Mouse (Mus musculus) hindbrain, embryonic 10.5 days (tissue): ENCODE measurements at regions not wholly inside any gene's neighbourhood (a gene's known extent, or its start where the extent isn't known, plus 50 kb on each side); places are given as distances from the start of the nearest gene placed in this dataset.
A peak's percentile ranks its signal among the peaks of the same experiment; 100 is the strongest.
"Not testable (repeated sequence)": the region's sequence is repeated elsewhere in the genome, so short reads cannot be mapped to it uniquely, and the experiment has no call there.

Source experiments
- DNase-seq: peaks from one replicate; pipeline ENCODE4 v3.0.0-alpha.2; 2017; ENCODE audit warnings: low spot score
- H3K27ac ChIP-seq: fragments of 300-500 bp; sonication (generic); 2 replicates; pipeline ENCODE4 v1.5.1; 2016; ENCODE audit warnings: mild to moderate bottlenecking, moderate library complexity
- H3K27me3 ChIP-seq: fragments of 300-500 bp; sonication (generic); 2 replicates; pipeline ENCODE4 v1.6.1; 2016; ENCODE audit warnings: mild to moderate bottlenecking; ENCODE audit not compliant: poor library complexity, insufficient read depth, severe bottlenecking
- H3K36me3 ChIP-seq: fragments of 300-500 bp; sonication (generic); 2 replicates; pipeline ENCODE4 v1.6.1; 2016; ENCODE audit warnings: mild to moderate bottlenecking, moderate library complexity
- H3K4me1 ChIP-seq: fragments of 300-500 bp; sonication (generic); replicated peaks from 2 replicates; pipeline ENCODE4 v1.6.1; 2016; ENCODE audit warnings: mild to moderate bottlenecking
- H3K4me3 ChIP-seq: fragments of 300-500 bp; sonication (generic); 2 replicates; pipeline ENCODE4 v1.5.1; 2016; ENCODE audit warnings: mild to moderate bottlenecking, moderate library complexity
- H3K9me3 ChIP-seq: fragments of 300-500 bp; sonication (generic); 2 replicates; pipeline ENCODE4 v1.6.1; 2016; ENCODE audit warnings: mild to moderate bottlenecking, moderate library complexity
- WGBS: fragments of 180-500 bp; shearing (Covaris S2); methylation state at CpG from one replicate; pipeline ENCODE4 v1.1.7; 2016; 5-methylcytosine and 5-hydroxymethylcytosine counted together

DNA sequence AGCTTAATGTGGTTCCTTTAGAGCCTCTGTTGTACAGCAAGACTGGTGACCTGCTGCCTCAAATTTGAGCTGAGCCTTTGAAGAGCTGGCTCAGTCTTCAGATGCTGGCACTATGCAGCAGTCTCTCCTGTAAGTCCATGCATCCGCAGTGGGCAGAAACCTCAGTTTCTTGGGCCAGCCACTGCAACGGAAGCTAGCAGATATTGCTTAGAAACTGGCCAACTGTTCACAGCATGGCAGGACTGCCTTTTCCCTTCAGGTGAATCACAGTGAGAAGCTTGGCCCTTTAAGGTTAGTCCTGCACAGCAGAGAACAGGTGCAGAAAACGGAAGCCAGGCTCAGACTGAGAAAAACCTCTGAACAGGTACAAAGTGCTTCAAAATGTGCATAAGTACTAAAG is 1976.8 kb upstream of the G6pd2 start:
- no peak overlapping the region for H3K4me3 ChIP-seq
- no peaks in the 10 kb centered on the region for H3K27me3 ChIP-seq
- no peak overlapping the region for H3K27ac ChIP-seq
- no peaks in the 10 kb centered on the region for H3K4me1 ChIP-seq
- 88% methylated on average over 3 of the region's 3 CpGs for WGBS
- no peaks in the 10 kb centered on the region for H3K9me3 ChIP-seq
- H3K36me3 ChIP-seq, result no peaks in the 10 kb centered on the region
- no peak for DNase-seq

DNA sequence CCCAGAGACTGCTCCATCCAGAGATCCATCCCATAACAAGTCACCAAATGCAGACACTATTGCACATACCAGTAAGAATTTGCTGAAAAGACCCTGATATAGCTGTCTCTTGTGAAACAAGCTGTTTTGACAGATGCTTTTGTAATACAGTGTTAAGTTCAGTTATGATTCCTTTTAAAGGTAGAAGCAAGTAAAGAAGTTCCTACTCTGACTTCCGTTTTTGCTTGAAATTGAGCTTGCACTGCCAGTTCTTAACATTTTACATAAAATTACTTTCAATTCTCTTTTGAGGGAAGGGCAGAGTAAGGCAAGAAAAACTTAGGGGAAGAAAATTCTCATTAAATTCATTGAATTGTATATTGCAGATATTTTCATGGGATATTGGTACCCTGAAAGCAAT is 1962.9 kb upstream of the G6pd2 start:
- DNase-seq, result no peak
- H3K27me3 ChIP-seq, result no peaks in the 10 kb centered on the region
- whole genome bisulfite sequencing, result 88% methylated on average over 1 of the region's 1 CpGs

DNA sequence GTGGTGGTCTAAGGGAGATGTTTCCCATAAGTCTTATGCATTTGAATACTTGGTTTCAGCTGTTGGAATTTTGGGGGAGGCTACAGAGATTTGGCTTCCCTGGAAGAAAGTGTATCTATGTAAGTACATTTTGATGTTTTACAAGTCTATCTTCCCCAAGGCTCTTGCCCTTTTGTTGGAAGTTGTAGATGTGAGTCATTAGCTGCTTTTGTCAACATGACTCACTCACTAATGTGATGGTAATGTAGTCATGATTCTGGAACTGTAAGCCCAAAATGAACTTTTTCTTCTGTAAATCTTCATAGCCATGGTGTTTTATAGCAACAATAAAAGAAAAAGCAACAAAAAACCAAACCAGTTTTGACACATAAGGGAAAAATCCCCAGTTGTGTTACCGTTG is 1961.0 kb upstream of the G6pd2 start:
- 97% methylated on average over 1 of the region's 1 CpGs for WGBS
- Histone ChIP-seq H3K4me3 (no peak overlapping the region), H3K27ac (no peak overlapping the region), H3K36me3 (no peaks in the 10 kb centered on the region), H3K27me3 (no peaks in the 10 kb centered on the region), H3K4me1 (no peaks in the 10 kb centered on the region), H3K9me3 (no peaks in the 10 kb centered on the region)
- no peak for DNase-seq

More for the DNA sequence above, 1962.9 kb upstream of the G6pd2 start:
- H3K4me3 ChIP-seq, result no peak overlapping the region
- H3K4me1 ChIP-seq, result no peaks in the 10 kb centered on the region
- H3K9me3 ChIP-seq, result no peaks in the 10 kb centered on the region
- H3K36me3 ChIP-seq, result no peaks in the 10 kb centered on the region
- no peak overlapping the region for H3K27ac ChIP-seq

DNA sequence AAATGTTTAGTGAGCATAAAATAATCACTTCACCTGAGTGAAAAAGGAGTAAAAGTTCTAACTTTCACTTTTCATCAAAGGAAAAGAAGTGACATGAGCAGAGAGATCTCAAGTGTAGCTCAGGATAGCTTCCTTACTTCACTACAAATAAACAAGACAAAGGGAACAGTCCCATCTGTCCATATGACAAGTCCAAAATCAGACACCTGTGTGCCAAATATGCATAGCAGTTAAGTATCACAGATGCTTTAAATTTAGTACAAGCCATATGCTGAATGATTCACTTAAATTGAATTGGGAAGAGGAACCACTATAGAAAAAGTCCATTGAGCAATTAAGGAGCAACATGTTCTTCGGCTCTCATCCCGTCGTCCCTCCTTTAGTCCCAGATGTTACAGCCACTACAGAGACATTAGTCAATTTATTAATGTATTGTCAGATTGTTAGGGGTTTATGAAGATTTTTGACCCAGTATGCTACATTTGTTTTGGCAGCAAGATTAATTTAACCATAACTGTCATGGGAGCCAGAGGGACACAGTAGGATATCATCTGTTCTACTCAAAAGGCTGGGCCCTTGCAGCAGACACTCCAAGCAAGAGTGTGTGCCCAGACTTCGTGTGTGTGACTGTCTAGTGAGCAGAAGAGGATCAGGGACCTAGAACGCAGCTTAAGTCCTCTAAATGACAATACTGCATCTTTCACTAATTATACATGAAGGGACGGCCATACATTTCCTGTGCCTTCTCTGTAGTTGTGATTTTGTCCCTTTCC is 1914.5 kb upstream of the G6pd2 start:
- 85% methylated on average over 6 of the region's 6 CpGs for WGBS
- Histone ChIP-seq H3K36me3 (no peaks in the 10 kb centered on the region), H3K9me3 (no peaks in the 10 kb centered on the region), H3K27me3 (no peaks in the 10 kb centered on the region), H3K27ac (no peak overlapping the region), H3K4me1 (no peaks in the 10 kb centered on the region), H3K4me3 (no peak overlapping the region)
- DNase-seq, result no peak

DNA sequence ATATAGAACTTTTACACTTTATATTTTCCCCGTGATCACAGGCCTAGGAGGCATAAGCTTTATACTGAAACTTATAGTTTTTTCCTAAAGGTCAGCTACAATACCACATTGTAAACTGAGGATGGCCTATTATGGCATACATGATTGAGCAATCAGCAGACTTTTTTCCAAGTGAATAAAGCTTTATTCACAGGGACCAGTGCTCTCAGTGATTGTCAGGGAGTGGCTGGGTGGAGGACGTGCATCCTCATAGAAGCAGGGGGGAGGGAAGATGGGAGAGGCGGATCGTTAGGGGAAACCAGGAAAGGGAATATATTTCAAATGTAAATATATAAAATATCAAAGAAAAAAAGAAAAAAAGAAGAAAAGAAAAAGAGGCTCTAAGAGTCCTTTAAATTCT is 1886.7 kb upstream of the G6pd2 start:
- Histone ChIP-seq H3K36me3 (no peaks in the 10 kb centered on the region), H3K4me1 (no peaks in the 10 kb centered on the region), H3K9me3 (no peaks in the 10 kb centered on the region), H3K4me3 (no peak overlapping the region), H3K27ac (no peak overlapping the region), H3K27me3 (no peaks in the 10 kb centered on the region)
- WGBS, result 70% methylated on average over 4 of the region's 4 CpGs
- DNase-seq, result no peak

DNA sequence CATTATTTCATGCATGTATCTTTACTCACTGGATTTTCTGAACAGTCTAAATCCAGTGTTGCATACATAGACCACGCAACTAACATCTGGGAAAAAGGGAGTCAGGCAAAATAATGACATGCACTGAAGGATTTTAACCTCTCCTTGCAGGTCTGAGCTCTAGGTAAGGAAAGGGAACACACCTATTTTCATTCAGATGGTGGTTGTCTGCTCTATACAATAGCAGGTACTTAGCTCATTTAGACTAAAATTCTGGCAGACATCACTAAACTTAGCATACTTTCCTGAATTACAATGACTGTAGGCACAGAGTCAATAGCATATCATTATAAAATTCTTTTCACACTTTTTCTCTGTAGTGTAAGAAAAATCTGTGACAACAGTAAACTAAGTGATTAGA is 1867.8 kb upstream of the G6pd2 start:
- no peaks in the 10 kb centered on the region for H3K4me1 ChIP-seq
- no peaks in the 10 kb centered on the region for H3K9me3 ChIP-seq
- H3K4me3 ChIP-seq, result no peak overlapping the region
- WGBS, result 93% methylated on average over 1 of the region's 1 CpGs
- H3K27ac ChIP-seq, result no peak overlapping the region
- H3K36me3 ChIP-seq, result no peaks in the 10 kb centered on the region
- no peak for DNase-seq
- no peaks in the 10 kb centered on the region for H3K27me3 ChIP-seq

DNA sequence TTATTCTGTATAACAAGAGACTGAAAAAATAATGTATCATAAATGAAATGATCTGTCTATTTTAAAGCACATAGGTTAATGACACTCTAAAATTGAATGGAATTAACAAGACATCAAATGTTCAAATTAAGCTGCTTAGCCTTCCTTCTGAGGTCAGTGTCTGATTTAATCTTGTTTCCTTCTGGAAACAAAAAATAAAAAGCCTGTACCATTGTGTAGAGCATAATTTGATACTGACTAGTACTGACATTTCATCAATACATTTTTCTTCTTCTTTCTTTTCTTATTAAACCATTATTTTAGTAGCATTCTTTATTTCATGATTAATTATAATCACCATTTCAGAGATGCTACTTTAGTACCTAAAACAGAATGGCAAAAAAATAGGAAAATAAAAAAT is 1862.9 kb upstream of the G6pd2 start:
- H3K27me3 ChIP-seq, result no peaks in the 10 kb centered on the region
- H3K9me3 ChIP-seq, result no peaks in the 10 kb centered on the region
- H3K27ac ChIP-seq, result no peak overlapping the region
- no peak for DNase-seq
- H3K4me3 ChIP-seq, result no peak overlapping the region
- no peaks in the 10 kb centered on the region for H3K36me3 ChIP-seq
- no peaks in the 10 kb centered on the region for H3K4me1 ChIP-seq

DNA sequence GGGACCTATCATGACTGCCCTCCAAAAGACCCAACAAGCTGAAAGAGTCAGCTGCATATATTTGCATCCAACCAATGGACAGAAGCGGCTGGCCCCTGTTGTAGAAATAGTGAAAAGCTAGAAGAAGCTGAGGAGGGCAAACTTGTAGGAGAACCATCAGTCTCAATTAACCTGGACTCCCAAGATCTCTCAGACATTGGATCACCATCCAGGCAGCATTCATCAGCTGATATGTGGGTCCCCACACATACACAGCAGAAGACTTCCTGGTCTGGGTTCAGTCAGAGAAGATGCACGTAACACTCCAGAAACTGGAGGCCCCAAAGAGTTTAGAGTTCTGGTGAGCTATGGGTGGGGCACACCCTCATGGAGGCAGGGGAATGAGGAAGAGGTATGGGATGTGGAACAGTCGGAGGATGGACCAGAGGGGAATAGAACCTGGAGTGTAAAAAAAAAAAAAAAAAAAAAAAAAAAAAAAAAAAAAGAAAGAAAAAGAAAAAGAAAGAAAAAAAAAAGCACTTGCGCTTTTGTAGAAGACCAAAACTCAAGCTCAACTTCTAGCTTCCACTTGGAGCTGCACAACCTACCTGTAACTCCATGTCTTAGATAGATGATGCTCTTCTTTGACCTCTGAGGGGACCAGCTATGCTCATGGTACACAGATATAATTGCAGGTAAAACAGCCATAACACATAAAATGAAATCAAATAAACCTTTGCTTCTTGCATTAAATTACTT is 1860.6 kb upstream of the G6pd2 start:
- no peak overlapping the region for H3K27ac ChIP-seq
- no peaks in the 10 kb centered on the region for H3K36me3 ChIP-seq
- no peak for DNase-seq
- no peaks in the 10 kb centered on the region for H3K27me3 ChIP-seq
- WGBS, result 90% methylated on average over 4 of the region's 4 CpGs
- no peaks in the 10 kb centered on the region for H3K4me1 ChIP-seq
- H3K9me3 ChIP-seq, result no peaks in the 10 kb centered on the region
- H3K4me3 ChIP-seq, result no peak overlapping the region

DNA sequence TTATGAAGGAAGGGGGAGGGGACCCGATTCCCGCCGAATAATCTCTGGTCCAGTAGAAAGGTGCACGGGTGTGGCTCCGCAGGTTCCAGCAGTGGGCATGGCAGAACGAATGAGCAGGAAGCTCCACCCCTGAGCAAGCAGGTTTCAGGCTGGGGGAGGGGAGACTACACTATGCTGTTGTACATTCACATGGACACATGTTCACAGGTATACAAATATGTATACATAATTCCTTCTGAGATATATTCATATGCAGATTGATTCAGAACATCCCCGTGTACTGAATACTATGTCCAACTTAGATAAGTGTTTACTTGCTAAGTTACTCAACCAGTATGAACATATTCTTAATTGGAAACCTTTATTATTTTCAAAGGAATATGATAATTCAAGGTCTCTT is 1852.4 kb upstream of the G6pd2 start:
- H3K4me3 ChIP-seq, H3K4me1 ChIP-seq, DNase-seq, H3K27me3 ChIP-seq, H3K27ac ChIP-seq, H3K9me3 ChIP-seq, H3K36me3 ChIP-seq: not testable (repeated sequence)
- WGBS, result 85% methylated on average over 7 of the region's 7 CpGs

DNA sequence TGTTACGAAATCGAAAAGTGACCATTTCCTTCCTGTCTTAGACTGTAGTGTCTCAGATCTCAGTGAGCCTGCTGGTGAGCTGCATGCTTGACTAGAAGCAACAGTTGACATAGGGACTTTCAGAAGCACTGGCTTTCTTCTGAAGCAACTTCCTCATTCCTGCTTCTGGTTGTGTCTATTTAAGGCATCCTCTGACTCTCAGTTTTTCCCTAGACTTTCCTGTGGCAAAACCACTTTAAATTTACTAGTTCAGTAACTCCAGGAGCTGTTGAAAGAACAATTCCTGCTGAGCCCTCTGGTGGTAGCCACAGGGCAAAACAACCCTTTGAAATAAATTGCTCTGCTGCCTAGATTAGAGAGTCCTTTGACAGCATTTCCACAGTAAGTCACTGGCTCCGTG is 1811.9 kb upstream of the G6pd2 start:
- DNase-seq, result peak; percentile 15
- H3K27ac ChIP-seq, result no peak overlapping the region
- no peaks in the 10 kb centered on the region for H3K4me1 ChIP-seq
- no peaks in the 10 kb centered on the region for H3K27me3 ChIP-seq
- no peak overlapping the region for H3K4me3 ChIP-seq
- 77% methylated on average over 3 of the region's 3 CpGs for WGBS
- no peaks in the 10 kb centered on the region for H3K36me3 ChIP-seq
- no peaks in the 10 kb centered on the region for H3K9me3 ChIP-seq

DNA sequence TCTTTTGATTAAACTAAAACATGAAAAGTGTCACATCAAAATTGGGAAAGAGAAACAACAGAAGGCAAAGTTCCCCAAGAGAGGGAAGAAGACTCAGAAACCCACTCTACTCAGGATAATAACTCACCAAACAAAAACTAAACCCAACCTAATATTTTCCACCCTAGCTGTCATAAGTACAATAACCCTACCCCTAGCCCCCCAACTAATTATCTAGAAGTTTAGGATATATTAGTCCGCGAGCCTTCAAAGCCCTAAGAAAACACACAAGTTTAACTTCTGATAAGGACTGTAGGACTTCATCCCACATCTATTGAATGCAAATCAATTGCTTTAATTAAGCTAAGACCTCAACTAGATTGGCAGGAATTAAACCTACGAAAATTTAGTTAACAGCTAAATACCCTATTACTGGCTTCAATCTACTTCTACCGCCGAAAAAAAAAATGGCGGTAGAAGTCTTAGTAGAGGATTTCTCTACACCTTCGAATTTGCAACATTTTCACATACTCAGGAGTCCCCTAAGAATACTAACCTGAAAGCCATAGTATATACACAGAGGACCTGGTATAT is 1765.9 kb upstream of the G6pd2 start:
- DNase-seq, H3K36me3 ChIP-seq, H3K4me3 ChIP-seq, H3K9me3 ChIP-seq, H3K4me1 ChIP-seq, H3K27ac ChIP-seq, H3K27me3 ChIP-seq: not testable (repeated sequence)
- 93% methylated on average over 6 of the region's 7 CpGs for WGBS

DNA sequence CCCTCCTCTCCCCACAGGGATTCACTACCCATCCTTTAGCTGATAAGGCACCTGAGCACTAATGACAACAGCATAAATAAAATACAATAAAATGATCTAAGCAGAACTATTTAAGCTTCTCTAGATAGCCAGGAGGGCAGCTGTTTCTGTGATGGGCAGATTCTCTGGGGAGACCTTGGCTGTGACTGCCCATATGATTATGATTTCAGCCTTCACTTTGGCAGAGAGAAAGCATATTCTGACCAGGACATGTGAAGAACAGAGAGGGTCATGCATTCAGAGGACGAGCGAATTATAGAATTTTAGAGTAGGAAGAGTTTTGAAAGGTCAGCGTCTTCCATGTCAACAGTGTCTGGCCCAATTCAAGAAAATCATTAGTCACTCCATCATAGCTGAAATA is 1759.6 kb upstream of the G6pd2 start:
- no peaks in the 10 kb centered on the region for H3K4me1 ChIP-seq
- no peak overlapping the region for H3K4me3 ChIP-seq
- H3K27me3 ChIP-seq, result no peaks in the 10 kb centered on the region
- no peaks in the 10 kb centered on the region for H3K9me3 ChIP-seq
- H3K27ac ChIP-seq, result no peak overlapping the region
- WGBS, result 86% methylated on average over 3 of the region's 3 CpGs
- no peaks in the 10 kb centered on the region for H3K36me3 ChIP-seq
- no peak for DNase-seq

DNA sequence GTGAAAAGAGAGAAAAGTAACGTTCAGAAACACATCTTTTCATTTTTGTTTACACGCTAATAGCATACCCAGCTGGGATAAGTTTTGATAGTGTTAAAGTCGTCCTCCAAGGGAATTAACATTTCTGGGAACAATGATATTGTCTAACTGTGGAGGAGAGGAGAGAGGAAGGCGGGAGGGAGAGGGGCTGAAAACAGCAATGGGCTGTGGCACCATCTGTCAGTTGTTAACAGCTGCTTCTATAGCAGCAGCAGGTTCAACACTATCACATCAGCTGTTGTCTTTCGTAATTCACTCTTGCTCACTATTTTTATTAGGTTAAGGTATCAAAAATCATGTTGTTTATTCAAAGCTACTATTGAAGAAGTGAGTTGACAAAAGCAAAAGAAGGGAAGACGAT is 1747.4 kb upstream of the G6pd2 start:
- no peak for DNase-seq
- no peak overlapping the region for H3K4me3 ChIP-seq
- H3K27me3 ChIP-seq, result no peaks in the 10 kb centered on the region
- H3K36me3 ChIP-seq, result no peaks in the 10 kb centered on the region
- H3K27ac ChIP-seq, result no peak overlapping the region
- no peaks in the 10 kb centered on the region for H3K4me1 ChIP-seq
- no peaks in the 10 kb centered on the region for H3K9me3 ChIP-seq
- WGBS, result 66% methylated on average over 6 of the region's 6 CpGs
